Mouse (Mus musculus): Measurements from ENCODE around the gene Prkca.

- TF ChIP-seq CTCF (IDR thresholded peaks at IDR 0.05; ENCODE audit: control insufficient read depth, insufficient read depth, insufficient read length) (no peak), USF1 (IDR thresholded peaks at IDR 0.05; ENCODE audit: low read depth) (no peak), FOSL1 (IDR thresholded peaks at IDR 0.05; ENCODE audit: insufficient read depth, low read length, poor library complexity, severe bottlenecking) (no peak), MYOG (IDR thresholded peaks at IDR 0.05; ENCODE audit: control insufficient read depth, extremely low read depth, insufficient read length) (no peak), MYOD1 (IDR thresholded peaks at IDR 0.05; ENCODE audit: control insufficient read depth, insufficient read length, low read depth) (no peak), MAX (IDR thresholded peaks at IDR 0.05) (no peak)
These were observed 35.5 kb downstream of the Prkca start for GRCm38 (mm10) chr11:108308253-108308652.
